Mouse (Mus musculus) heart, adult 18-20 months (tissue): ENCODE results near the gene Tgfbr3. TPM values are rescaled to one million over a fixed set of nuclear protein-coding genes. Genes with fewer than 3 reads are reported as not detected.
A peak's percentile ranks its signal among the peaks of the same experiment; 100 is the strongest.
"Not testable (repeated sequence)": the region's sequence is repeated elsewhere in the genome, so short reads cannot be mapped to it uniquely, and the experiment has no call there.

ENCODE experiments used
- DNase-seq, 2 experiments: peaks; one replicate each; pipeline ENCODE4 v3.0.0; 2021 to 2022; ENCODE audit warnings: mixed read lengths in 1 of 2
- total RNA-seq, 2 experiments: library from RNA; stranded (reverse); gene quantifications; 2 replicates each; pipeline ENCODE4 v1.2.3; 2021

Tgfbr3 gene
- total RNA-seq, 2 experiments from 2014 or later = 36.4 to 44.5 TPM

DNA sequence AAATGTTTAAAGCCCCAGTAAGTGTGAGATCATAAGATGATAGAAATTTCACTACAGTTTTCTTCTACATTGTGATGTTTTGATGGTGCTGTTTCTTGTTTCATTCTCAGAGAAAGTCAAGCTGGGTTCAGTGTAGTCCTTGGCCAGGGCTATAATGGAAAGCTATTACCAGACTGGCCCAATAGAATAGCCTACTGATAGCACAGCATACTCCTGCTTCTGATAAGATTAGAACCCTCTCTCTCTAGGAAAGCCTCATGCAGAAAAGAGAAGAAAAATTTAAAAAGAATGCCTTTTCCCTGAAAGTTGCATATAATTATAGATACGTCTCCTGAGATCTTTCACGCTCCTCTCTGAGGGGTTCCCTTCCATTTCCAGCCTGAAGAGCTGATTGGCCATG lies 46.0 kb downstream of the Tgfbr3 start:
- no peak for DNase-seq

DNA sequence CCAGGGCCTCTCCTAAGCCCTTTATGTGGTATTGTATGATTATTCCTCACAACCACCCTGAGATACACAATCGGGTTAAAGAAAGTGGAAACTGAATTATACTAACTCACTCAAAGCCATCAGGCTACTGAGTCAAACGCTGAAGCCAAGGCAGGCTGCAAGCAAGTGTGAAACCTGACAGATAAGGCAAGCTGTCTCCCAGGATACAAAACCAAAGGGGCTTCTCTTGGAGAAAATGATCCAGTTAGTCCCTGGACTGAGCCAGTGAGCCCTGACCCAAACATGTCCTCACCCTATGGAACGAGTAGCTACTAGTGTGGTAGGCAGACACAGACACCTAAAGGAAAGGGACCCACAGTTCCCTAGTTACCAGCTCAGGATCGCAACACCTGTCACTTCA lies 46.4 kb downstream of the Tgfbr3 start:
- no peak for DNase-seq

DNA sequence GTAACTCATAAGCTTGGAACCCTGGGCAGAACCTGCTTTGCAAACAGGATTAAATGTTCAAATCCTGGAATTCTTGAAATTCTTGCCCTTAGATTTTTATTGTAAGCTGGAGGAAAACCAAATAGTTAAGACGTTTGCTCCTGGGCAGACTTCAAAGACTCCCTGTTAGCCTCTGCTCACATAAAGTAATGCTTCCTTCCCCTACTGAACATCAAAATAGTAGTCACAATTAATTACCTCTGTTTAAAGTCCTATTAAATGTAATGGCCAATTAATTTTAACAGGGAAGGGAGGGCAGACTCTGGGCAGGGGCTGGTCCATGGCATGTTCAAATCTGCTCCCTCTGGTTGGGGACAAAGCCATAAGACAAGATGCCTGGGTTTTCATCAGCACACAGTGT lies 49.2 kb downstream of the Tgfbr3 start:
- DNase-seq = no peak

DNA sequence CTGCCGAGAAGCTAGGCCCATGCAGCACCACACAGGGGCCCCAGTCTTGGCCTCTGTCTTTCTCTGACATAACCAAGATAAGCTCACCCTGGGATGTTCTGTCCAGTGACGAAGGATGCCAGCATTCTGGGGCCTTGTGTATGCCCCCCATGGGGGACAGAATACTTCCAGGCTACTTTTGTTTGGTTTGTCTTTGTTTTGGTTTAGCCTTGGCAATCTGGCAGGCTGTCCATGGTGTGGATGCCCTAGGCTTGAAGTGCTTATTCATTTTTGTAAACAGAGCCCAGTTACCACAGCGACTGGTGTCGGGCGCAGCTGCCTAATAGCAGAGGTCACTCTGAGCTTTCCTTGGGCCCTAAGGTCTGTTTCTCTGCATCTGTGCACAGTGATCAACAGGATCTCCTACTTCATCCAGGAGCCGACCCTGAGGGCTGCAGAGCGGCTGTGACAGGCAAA lies 51.4 kb downstream of the Tgfbr3 start:
- DNase-seq = peak; percentile 69 to 73

DNA sequence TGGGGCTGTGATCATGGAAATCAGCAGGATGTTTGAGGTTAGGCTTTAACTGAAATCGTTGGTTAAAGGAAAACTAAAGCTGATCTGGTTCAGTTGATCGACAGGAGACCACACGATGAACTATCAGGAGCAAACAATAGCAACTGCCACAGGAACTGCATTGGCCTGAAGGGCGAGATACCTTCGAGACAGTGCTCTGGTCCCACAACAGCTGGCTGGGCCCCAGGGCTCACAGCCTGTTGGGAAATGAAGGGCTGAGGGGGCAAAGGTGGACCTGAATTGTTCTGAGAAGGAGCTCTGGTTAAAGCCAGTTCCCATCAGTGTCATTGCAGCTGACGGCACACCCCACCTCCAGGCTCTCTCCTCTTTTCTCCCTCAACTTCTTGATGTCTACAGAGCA lies 52.5 kb downstream of the Tgfbr3 start:
- DNase-seq = no peak

DNA sequence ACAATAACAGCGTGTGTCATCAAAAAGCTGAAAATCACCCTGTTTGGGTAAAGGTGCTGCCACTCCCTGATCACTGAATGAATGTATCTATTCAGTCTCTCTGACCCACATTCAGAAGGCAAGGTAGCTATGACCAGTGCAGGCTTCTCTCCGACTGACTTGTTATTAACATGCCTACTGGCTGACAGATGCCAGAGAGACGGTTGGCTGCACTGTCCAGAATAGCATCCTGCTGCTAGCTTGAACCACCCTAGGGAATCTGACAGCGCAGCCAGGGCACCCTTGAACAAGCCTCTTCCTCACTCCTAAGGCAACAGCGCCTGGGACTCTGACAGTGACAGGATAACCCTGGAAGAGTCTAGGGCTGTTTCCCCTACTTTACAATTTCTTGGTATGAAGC lies 53.4 kb downstream of the Tgfbr3 start:
- peak in 1 of 2 experiments; percentile 64 for DNase-seq

DNA sequence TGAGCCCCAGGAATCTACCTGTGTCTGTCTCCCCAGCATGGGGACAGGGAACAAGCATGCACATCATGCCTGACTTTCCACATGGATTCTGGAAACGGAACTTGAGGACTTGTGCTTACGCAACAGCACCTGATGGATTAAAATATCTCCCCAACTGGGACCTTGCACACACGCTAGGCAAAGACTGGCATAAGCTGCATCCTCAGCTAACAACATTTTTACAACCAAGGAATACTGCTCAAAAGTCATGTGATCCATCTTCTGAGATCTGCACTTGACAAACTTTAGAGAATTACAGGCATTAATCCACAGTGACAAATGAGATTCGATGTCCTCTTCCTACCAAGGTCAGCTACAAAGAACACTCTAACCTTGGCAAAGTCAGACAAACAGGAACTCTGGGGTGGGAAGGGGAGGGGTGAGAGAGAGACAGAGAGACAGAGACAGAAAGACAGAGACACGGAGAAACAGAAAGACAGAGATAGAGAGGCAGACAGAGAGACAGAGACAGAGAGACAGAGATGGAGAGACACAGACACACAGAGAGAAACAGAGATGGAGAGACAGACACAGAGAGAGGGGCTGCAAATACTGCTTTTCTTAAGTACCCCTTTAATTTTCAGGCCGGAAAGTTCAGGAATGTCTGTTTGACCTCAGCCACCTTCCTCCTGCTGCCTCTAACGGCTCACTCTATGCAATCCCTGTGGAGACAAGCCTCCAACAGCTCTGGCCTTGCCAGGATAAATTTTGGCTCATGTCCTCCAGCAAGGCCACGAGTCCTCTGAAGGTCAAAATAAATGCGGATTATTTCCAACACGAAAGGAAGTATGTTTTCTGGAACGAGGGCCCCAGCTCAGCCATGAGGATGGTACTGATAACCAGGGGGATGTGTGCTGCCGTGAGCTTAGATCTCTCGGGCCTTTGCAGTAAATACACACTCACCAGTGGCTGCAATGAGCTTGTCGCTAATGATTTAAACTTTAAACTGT lies 55.8 kb downstream of the Tgfbr3 start:
- DNase-seq = peak; percentile 79 to 82

DNA sequence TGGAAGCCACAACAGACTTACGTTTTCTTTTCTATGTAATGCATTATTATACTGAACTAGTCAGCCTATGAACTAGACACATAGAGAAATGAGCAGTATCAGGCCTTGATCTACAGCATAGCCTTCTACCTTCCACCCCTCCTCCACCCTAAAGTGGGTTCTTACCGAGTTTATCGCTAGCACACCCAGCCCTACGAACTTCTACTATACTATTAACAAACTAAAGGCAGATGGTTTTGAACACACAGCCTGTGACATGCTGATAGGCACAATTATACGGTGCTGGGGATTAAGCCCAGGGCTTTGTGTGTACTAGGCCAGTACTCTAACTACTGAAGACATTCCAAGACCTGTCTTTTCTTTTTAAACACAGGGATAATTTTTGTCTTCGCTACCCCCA lies 59.2 kb downstream of the Tgfbr3 start:
- DNase-seq = no peak

DNA sequence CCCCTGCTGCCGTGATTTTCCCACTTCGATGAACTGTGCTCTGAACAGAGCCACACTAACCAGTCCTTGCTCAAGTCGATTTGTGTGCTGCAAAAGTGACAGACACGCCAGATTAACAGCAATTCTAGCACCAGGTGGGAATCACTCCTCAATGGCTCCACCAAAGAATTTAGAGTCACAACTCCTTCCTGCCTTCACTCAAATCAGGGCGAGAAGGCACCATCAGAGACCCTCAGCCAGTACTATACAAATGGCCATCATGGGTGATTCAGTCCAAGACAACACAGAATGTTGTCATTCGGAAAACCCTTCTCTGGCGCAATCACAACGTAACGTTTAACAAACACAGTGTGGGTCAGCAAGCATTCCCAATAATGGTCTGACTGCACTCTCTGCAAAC lies 60.4 kb downstream of the Tgfbr3 start:
- no peak for DNase-seq

DNA sequence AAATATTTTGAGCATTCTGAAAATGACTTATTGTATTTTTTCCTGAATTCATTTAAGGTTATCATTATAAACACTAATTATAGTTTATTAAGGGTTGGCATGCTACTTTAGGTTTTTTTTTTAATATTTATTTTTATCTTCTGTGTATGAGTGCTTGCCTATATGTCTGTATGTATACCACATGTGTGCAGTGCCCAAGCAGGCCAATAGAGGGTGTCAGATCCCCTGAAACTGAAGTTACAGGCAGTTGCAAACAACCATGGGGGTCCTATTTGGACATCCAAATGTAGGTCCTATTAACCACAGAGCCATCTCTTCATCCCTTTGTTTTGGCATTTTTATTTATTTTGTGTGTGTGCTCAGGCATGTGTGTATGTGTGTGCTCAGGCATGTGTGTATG lies 61.8 kb downstream of the Tgfbr3 start:
- no peak for DNase-seq

DNA sequence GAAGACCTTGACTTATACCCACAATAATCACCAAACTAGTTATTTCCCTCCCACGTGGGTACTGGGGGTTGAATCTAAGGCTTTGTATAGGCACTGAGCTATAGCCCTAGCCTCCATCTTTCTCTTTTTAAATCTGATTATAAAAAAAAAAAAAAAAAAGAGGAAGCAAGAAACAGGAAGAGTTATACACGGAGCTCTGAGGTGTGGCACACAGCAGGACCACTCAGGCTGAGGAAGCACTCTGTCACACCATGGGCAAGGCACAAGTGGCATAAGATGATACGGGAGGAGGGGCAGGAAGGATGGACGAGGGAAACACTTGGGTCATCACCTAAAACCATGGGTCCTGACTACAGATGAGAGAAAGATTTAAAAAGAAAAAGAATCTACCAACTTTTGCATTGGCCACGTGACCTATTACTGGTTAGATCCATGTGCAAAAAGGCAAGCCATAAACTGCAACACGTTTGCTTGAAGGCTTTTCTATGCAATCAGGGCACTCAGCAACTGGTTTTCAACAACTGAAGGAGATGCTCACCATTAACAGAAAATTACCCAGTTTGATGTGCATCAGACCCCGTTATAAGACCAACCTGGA lies 64.5 kb downstream of the Tgfbr3 start:
- DNase-seq = no peak

DNA sequence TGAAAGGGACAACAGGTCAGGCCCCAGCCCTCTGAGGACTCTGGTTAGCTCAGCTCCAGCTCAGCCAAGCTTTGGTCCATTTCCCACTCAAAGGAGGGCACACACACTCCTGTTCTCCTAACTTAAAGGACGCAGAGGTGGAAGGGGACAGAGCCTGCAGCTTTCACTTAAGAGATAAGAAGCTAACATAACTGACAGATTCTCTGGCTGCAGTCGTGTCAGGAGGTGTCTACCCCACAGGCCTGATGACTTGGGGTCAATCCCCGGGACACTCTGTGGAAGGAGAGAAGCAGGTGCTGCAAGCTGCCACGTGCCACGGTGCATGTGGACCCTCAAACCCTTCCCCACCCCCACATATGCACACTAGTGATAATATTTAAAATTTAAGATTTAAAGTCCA lies 65.3 kb downstream of the Tgfbr3 start:
- no peak for DNase-seq

DNA sequence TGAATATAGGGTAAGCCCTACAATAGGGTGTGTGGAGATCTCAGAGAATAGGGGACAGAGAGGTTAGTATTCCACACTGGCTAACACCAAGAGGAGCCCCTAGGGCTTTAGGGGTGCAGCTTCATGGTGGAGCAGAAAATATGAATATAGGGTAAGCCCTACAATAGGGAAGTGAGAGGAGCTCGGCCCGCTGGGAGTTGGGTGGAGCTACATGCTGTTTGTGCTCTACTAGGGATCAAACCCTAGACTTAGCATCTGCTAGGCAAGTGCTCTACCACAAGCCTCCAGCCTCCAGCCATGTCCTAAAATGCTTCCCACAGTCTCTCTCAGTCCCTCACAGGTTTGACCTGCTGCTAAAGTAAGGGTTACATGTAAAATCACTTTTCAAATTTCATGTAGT lies 65.9 kb downstream of the Tgfbr3 start:
- DNase-seq = not testable (repeated sequence)

DNA sequence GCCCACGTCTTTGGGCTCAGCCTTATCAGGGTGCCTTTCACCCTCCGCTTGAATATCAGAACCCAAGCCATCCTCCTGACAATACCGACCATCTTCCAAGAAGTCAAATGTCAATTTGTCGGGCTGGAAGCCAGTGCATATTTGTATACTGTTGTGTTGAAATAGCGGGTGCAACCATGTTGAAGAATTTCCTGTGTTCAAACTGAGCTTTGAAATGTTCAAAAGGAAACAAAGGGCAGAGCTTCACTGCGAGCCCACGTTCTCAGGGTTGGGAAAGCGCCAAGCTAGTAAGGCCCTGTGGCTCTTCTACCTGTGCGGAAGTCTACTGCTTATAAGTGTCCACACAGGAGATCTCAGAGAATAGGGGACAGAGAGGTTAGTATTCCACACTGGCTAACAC lies 66.4 kb downstream of the Tgfbr3 start:
- peak in 1 of 2 experiments; percentile 19 for DNase-seq

DNA sequence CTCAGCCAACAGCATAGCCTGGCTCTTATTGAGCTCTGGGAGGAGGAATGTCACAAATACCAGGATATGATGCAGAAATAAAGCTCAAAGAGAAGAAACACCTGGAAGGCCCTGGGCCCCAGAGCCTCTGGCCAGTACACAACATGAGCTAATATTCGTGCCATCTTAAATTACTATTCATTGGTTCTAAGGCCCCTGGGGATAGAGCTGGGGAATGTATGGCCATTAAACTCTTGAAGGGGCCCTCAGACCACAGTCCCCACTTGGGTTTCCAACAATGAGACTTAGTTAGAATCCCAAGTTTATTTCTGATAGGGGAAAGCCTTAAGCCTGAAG lies 66.8 kb downstream of the Tgfbr3 start:
- DNase-seq = no peak

DNA sequence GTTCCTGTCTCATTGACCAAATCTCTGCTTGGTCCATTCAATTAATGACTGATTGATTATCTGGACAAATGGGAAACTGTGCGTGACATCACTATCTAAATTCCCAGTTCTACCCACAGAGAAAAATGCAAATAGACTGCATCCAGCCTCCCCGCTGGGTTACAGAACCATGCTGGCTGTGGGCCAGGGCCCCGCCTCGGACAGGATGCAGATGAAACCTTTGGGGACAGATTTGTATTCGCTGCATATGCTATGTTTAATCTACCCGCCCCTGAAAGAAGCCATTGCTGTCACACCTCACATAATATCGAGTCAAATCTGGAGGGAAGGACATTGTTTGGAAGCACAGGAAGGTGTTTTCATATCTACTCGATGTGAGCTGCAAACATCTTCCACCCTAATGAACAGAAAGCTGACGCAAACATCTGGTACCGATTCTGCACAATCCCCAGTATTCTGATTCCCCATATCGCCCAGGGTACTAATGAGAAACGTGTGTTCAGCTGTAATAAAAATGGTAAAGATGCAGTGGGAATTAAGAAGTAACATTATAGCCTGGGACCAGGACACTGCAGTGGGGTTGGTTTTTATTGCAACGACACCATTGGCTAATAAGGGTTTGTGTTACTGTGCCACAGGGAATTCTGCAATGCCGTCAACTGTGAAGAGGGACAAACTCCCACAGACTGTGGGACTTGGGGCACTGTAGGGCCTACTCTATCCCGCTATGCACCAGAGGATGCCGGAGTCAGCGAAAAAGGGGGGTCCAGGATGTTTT lies 67.3 kb downstream of the Tgfbr3 start:
- peak; percentile 61 to 68 for DNase-seq

DNA sequence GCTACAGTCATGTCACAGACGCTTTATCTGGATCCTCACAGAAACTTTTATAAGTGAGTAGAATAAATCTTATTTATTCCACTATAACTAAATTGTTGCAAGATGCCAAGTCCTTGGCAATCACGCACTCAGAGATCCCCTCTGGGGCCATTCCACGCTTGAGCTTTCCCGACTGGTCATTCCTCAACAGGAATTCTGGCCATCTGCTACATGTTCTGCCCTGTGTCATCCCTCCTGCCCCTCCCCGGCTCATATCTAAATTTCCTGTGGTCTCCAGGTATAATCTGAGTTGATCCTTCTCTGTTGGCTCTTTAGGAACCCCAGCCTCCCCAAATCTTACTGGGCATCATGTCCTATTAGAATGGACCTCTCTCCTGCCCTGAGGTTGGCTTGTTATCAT lies 68.5 kb downstream of the Tgfbr3 start:
- DNase-seq = no peak

DNA sequence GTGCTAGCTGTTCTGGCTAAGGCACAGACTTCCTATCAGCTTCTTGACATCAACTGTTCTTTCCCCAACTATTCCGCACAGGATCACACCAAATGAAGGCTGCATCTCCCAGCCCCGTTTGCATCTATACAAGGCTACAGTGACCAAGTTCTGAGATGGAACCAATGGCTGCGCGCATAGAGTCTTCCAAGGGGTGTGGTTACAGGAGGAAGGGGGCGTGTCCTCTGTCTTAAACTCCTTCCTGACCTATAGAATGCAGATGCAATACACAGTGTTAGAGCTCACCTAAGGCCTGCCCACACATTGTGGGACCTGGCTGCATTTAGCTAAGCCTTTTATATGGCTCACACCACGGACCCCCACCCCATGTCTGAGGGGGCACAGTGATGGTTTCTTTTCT lies 69.5 kb downstream of the Tgfbr3 start:
- no peak for DNase-seq

DNA sequence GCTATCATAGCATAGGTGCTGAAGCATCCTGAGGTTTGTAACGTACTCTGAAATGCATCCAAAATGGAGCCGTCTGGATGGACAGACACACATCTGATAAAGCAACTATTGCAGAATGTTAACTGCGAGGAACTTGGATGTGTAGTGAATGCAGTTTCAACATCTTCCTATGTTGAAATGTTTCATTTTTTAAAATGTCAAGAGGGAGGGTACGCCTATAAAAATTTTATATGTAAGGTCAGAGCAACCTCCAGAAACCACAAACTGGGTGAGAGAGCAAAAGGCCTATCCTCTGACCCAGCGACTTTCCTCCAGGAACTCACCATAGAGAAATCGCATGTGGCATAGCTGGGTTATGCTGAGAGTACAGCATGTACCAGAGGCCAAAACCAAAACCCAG lies 70.1 kb downstream of the Tgfbr3 start:
- no peak for DNase-seq

DNA sequence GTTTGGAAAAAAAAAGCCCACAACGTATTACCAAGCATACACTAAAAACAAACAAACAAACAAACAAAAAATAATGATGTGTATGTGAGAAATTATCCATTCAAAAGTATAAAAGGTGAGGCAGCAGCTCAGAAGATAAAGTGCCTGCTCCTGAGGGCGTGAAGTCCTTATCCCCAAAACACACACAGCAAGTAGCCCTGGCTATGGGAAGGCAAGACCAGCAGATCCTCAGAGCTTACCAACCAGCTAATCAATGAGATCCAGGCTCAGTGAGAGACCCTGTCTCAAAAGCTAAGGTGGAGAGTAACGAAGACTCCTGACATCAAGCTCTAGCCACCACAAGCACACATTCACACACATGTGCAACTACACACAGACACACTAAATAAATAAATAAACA lies 70.8 kb downstream of the Tgfbr3 start:
- no peak for DNase-seq

DNA sequence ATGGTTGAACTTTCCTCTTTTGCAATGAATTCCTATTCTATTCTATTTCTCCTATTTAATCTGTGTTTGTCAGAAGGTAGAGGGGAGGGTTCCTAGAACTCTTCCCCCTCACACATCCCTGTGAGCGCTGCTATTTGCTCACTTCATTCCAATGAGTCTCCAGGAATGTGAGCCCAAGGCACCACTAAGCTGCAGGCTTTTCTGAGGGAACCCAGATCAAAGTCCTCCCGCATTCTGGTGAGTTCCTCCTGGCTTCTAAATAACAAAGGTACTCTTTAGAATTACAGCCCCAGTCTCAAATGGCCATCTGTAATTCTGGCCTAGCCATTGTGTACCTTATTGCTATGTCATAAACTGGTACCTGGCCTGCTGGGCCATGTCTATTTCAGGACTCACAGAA lies 72.3 kb downstream of the Tgfbr3 start:
- no peak for DNase-seq

DNA sequence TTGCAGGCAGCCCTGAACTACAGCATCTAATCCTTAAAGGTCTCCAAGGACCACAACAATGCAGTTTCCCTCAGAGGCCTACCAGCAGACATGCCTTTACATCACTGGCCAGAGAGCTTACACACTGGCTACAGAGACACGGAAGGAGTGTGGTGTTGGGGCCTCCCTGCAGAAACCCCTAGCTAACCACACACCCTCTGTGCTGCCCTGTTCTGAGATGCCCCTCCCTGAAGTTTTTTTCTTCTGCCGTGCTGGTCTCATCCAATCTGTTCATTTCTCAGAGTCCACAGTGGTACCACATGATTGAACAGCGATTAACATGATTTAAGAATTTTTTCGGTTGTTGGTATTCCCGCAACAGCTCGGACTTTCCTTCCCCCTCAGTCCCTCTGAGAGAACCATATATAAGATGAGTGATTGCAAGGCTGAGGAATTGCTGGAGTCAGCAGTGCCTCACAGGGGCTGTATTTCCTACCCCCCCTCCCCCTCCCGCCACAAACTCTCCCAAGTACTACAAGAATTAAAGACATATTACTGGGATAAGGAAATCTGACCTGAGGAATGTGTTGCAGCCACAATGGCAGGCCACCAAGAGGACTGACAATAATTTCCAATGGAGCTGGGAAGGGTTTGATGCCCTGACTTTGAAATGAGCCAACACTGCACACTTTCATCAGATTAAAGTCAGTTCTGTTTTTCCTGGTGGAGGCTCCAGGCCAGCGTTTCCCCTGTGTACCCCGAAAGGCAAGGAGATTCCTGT lies 75.9 kb downstream of the Tgfbr3 start:
- DNase-seq = no peak
